Mouse (Mus musculus) intestine, embryonic 14.5 days (tissue): ENCODE measurements around the gene Barhl1. TPM values are rescaled to one million over a fixed set of nuclear protein-coding genes. Genes with fewer than 3 reads are reported as not detected.

Source experiments
- ATAC-seq: fragments of 200-750 bp; cut with Nextera tagmentation; replicated peaks from 2 replicates; pipeline ENCODE4 v1.8.0; 2017; ENCODE audit warnings: low read depth, moderate number of reproducible peaks, moderate TSS enrichment, moderate library complexity; ENCODE audit not compliant: low FRiP score, low TSS enrichment
- DNase-seq: peaks from one replicate; pipeline ENCODE4 v3.0.0-alpha.2; 2018; ENCODE audit warnings: low spot score
- H3K27ac ChIP-seq: fragments of 300-500 bp; sonication (generic); 2 replicates; pipeline ENCODE4 v1.5.1; 2014; ENCODE audit warnings: low read depth, mild to moderate bottlenecking, control low read depth
- H3K27me3 ChIP-seq: fragments of 300-500 bp; sonication (generic); replicated peaks from 2 replicates; pipeline ENCODE4 v1.6.1; 2014; ENCODE audit warnings: low read length, control low read depth; ENCODE audit not compliant: control insufficient read depth, insufficient read depth
- H3K36me3 ChIP-seq: fragments of 300-500 bp; sonication (generic); 2 replicates; pipeline ENCODE4 v1.6.1; 2014; ENCODE audit warnings: low read length, control low read depth; ENCODE audit not compliant: control insufficient read depth, insufficient read depth
- H3K4me1 ChIP-seq: fragments of 300-500 bp; sonication (generic); replicated peaks from 2 replicates; pipeline ENCODE4 v1.6.1; 2014; ENCODE audit warnings: low read length, control low read depth, mixed read lengths; ENCODE audit not compliant: control insufficient read depth, insufficient read depth
- H3K4me2 ChIP-seq: fragments of 300-500 bp; sonication (generic); 2 replicates; pipeline ENCODE4 v1.6.1; 2014; ENCODE audit warnings: low read length
- H3K4me3 ChIP-seq: fragments of 300-500 bp; sonication (generic); 2 replicates; pipeline ENCODE4 v1.5.1; 2014; ENCODE audit warnings: low read depth, low read length, control low read depth, mixed read lengths
- H3K9ac ChIP-seq: fragments of 300-500 bp; sonication (generic); 2 replicates; pipeline ENCODE4 v1.6.1; 2014; ENCODE audit warnings: mild to moderate bottlenecking, low read length
- H3K9me3 ChIP-seq: fragments of 300-500 bp; sonication (generic); 2 replicates; pipeline ENCODE4 v1.6.1; 2016; ENCODE audit warnings: low read length, control low read depth; ENCODE audit not compliant: control insufficient read depth
- WGBS: fragments of 180-500 bp; shearing (Covaris S2); extraction: QIAGEN DNeasy Blood & Tissue Kit; methylation state at CpG from one replicate; pipeline ENCODE4 v1.1.7; 2014; 5-methylcytosine and 5-hydroxymethylcytosine counted together
- polyA plus RNA-seq: library from polyadenylated mRNA; unstranded; fragments of >200 nt; fragmentation: Nextera tagmentation; extraction: Ambion mirVana; gene quantifications from 2 replicates; pipeline ENCODE4 v1.2.1, GENCODE M21; 2014

Barhl1 gene
- polyA plus RNA-seq, 1 experiment from 2014 or later: not detected

DNA sequence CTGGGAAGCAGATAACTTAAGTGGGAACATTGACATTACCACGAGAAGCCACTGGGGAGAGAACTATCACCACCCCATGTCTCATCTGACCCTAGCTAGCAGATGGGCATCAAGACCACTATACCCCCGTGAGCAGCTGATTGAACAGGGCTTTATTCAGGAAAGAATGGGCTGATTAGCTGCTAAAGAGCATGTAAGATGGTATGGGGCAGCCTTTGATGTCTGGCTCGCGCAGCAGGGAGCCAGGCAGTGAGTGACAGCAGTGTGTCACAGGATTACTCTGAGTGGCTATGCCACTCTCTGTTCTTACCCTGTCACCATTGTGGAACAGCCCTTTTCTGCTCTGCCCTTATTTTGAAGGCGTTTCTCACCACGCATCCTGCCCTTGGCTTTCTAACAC lies 22.9 kb downstream of the Barhl1 start:
- Histone ChIP-seq H3K9ac (no peak overlapping the region), H3K36me3 (peaks cover 71% of the 10 kb centered on the region), H3K27me3 (no peaks in the 10 kb centered on the region), H3K9me3 (no peaks in the 10 kb centered on the region), H3K4me1 (no peaks in the 10 kb centered on the region), H3K4me2 (no peak overlapping the region), H3K4me3 (no peak overlapping the region), H3K27ac (no peak overlapping the region)
- no peak for DNase-seq
- 62% methylated on average over 6 of the region's 6 CpGs for WGBS
- no peak for ATAC-seq

DNA sequence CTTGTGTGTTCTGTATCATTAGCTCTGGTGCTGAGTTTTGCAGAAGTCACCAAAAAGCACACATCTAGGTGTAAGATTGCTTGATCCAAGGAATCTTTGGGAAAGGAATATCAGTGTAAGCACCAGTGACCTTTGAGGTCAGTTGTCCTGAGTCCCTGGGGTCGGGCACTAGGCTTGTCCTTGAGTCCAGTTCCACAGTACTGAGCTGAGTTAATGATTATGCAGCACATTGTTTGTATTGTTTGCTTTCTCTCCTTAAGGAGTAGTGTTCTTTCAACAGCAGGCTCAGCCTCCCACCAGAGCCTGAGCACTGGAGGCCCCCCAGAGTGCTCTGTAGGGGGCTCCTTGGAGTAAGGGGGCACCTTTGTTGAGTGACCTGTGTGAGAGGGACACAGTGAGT lies 23.7 kb downstream of the Barhl1 start:
- Histone ChIP-seq H3K4me2 (no peak overlapping the region), H3K4me1 (no peaks in the 10 kb centered on the region), H3K27ac (no peak overlapping the region), H3K9me3 (no peaks in the 10 kb centered on the region), H3K4me3 (no peak overlapping the region), H3K36me3 (peaks cover 74% of the 10 kb centered on the region), H3K9ac (no peak overlapping the region), H3K27me3 (no peaks in the 10 kb centered on the region)
- DNase-seq: no peak
- no peak for ATAC-seq
- WGBS: 52% methylated on average over 1 of the region's 1 CpGs

DNA sequence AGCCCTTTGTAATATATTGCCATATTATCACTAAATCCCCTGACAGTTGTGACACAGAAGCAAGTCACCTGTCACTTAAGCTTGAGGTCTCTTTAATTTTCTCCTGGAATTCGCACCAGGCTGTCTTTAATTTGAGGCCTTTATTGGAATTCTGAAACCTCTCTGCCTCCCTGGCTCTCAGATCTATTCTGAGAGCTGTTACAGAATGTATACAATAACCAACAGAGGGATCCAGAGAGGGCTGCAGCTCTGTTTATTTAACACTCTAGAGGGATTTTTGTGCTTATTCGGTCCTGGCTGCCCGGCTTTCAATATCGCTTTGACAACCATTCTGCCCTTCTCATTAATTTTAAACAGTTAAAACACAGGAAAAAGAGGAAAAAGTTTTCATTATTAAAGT lies 31.6 kb downstream of the Barhl1 start:
- Histone ChIP-seq H3K27me3 (no peaks in the 10 kb centered on the region), H3K4me3 (no peak overlapping the region), H3K36me3 (peaks cover 64% of the 10 kb centered on the region), H3K27ac (peak overlapping the region; percentile 57), H3K4me2 (no peak overlapping the region), H3K9ac (no peak overlapping the region), H3K4me1 (peaks cover 3% of the 10 kb centered on the region; the same call in 1 of the 2 replicates), H3K9me3 (no peaks in the 10 kb centered on the region)
- WGBS: 32% methylated on average over 4 of the region's 4 CpGs
- no peak for ATAC-seq
- DNase-seq: no peak

DNA sequence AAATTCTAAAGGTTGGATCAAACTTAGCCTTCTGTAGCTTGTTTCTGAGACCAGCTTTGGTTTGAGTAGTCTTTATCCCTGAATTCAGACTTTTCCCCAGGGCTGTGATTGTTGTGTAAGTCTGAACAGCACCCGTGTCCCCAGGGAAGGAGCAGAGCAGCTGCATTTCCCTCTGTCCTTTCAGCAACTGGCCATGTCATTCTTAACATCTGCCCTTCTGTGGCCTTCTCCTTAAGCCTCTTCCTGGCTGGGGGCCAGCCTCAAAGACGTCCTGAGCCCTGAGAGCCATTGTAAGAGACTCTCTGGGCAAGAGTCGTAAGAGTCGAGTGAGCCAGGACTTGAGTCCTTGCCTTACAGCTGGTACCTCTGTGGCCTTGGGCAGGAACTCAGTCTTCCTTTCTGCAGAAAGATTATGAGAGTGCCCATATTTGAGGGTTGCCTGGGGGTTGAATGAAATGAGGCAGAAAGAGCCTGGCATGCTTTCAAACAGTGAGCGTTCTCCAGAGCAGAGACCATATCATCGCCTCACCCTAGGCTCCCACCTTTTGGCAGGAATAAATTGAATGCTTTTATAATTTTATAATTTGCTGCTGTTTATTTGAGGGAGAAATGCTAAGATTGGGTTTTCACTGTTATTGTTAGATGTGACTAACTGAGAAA lies 33.5 kb downstream of the Barhl1 start:
- no peak overlapping the region for H3K9ac ChIP-seq
- no peak overlapping the region for H3K4me2 ChIP-seq
- no peak for DNase-seq
- no peak overlapping the region for H3K4me3 ChIP-seq
- peaks cover 59% of the 10 kb centered on the region for H3K36me3 ChIP-seq
- no peak for ATAC-seq
- no peaks in the 10 kb centered on the region for H3K27me3 ChIP-seq
- H3K9me3 ChIP-seq: no peaks in the 10 kb centered on the region
- no peak overlapping the region for H3K27ac ChIP-seq
- WGBS: 79% methylated on average over 6 of the region's 6 CpGs
- H3K4me1 ChIP-seq: peaks cover 3% of the 10 kb centered on the region; the same call in 1 of the 2 replicates

GRCm38 (mm10) chr2:28882047-28882446 lies 34.4 kb downstream of the Barhl1 start:
- DNase-seq (no peak), ATAC-seq (no peak)
- Histone ChIP-seq H3K9ac (no peak overlapping the region), H3K27me3 (no peaks in the 10 kb centered on the region), H3K4me2 (no peak overlapping the region), H3K4me1 (peaks cover 3% of the 10 kb centered on the region; the same call in 1 of the 2 replicates), H3K9me3 (no peaks in the 10 kb centered on the region), H3K4me3 (no peak overlapping the region), H3K27ac (no peak overlapping the region), H3K36me3 (peaks cover 61% of the 10 kb centered on the region)
- WGBS: 84% methylated on average over 3 of the region's 3 CpGs

- no peaks in the 10 kb centered on the region for H3K9me3 ChIP-seq
- 90% methylated on average over 3 of the region's 3 CpGs for WGBS
- DNase-seq (no peak), ATAC-seq (no peak)
- H3K27ac ChIP-seq: no peak overlapping the region
- peaks cover 66% of the 10 kb centered on the region for H3K36me3 ChIP-seq
- H3K27me3 ChIP-seq: no peaks in the 10 kb centered on the region
- H3K4me2 ChIP-seq: no peak overlapping the region
- H3K4me3 ChIP-seq: no peak overlapping the region
- no peak overlapping the region for H3K9ac ChIP-seq
- H3K4me1 ChIP-seq: peaks cover 3% of the 10 kb centered on the region; the same call in 1 of the 2 replicates
Measured at GRCm38 (mm10) chr2:28881275-28881674, 35.2 kb downstream of the Barhl1 start.

GRCm38 (mm10) chr2:28875554-28875953 lies 40.9 kb downstream of the Barhl1 start:
- Histone ChIP-seq H3K4me3 (no peak overlapping the region), H3K27me3 (no peaks in the 10 kb centered on the region), H3K4me1 (no peaks in the 10 kb centered on the region), H3K36me3 (peaks cover 62% of the 10 kb centered on the region), H3K4me2 (no peak overlapping the region), H3K27ac (no peak overlapping the region), H3K9ac (no peak overlapping the region), H3K9me3 (no peaks in the 10 kb centered on the region)
- ATAC-seq (no peak), DNase-seq (no peak)
- WGBS: 89% methylated on average over 11 of the region's 11 CpGs

- 75% methylated on average over 7 of the region's 7 CpGs for WGBS
- Histone ChIP-seq H3K9ac (no peak overlapping the region), H3K4me2 (no peak overlapping the region), H3K9me3 (no peaks in the 10 kb centered on the region), H3K36me3 (peaks cover 70% of the 10 kb centered on the region), H3K4me3 (no peak overlapping the region), H3K27ac (no peak overlapping the region), H3K4me1 (no peaks in the 10 kb centered on the region), H3K27me3 (no peaks in the 10 kb centered on the region)
- no peak for DNase-seq
- ATAC-seq: no peak
Measured at GRCm38 (mm10) chr2:28867495-28867894, 49.0 kb downstream of the Barhl1 start.

GRCm38 (mm10) chr2:28863857-28864256 lies 52.6 kb downstream of the Barhl1 start:
- Histone ChIP-seq H3K36me3 (peaks cover 96% of the 10 kb centered on the region), H3K9ac (no peak overlapping the region), H3K4me3 (no peak overlapping the region), H3K27me3 (no peaks in the 10 kb centered on the region), H3K4me2 (no peak overlapping the region), H3K27ac (no peak overlapping the region), H3K9me3 (no peaks in the 10 kb centered on the region), H3K4me1 (no peaks in the 10 kb centered on the region)
- DNase-seq (no peak), ATAC-seq (no peak)
